Mouse (Mus musculus) megakaryocyte, embryonic 14.5 days (primary cell): ENCODE measurements around the gene Tnfrsf23.

Experiments
- FLI1 ChIP-seq: IDR thresholded peaks from 2 replicates; pipeline ENCODE4 v1.6.1; 2012; ENCODE audit warnings: low read length, inconsistent platforms, mixed read lengths
- GATA1 ChIP-seq: IDR thresholded peaks from 3 replicates; pipeline ENCODE4 v1.6.1; 2012; ENCODE audit warnings: mixed read lengths, low read length, inconsistent platforms, borderline replicate concordance

DNA sequence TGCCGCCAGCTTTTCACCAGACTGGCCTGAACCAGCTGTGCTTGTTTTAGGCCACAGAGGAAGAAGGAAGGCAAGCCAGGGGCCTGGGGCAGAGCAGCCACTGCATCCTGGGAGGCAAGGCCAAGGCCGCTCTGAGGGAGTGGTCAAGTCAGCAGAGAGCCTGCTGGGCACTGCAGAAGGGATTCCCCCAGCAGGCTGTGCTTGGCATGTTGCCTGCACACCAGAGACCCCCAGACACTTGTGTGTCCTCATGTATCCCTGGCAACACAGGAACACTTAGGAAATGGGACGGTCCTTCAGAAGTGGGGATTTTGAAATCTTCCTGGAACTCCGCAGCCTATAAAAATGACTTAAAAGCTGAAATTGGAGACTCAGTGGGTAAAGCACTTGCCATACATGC, 26.4 kb upstream of the Tnfrsf23 start:
- TF ChIP-seq GATA1 = no peak
- no peak for TF ChIP-seq FLI1
